Mouse (Mus musculus) MEL (cell line): ENCODE results near the gene Stk35. TPM values are rescaled to one million over a fixed set of nuclear protein-coding genes. Genes with fewer than 3 reads are reported as not detected.

Experiments
- DNase-seq: peaks from one replicate; pipeline ENCODE4 v3.0.0; 2011; ENCODE audit warnings: low read depth, low spot score
- H3K27ac ChIP-seq: 2 replicates; pipeline ENCODE4 v1.5.1; 2012; ENCODE audit warnings: low read depth, mild to moderate bottlenecking, control low read depth, low read length, moderate library complexity; ENCODE audit not compliant: control insufficient read depth
- H3K27me3 ChIP-seq, 2 experiments: fragments of 150-350 bp in 1 of 2; sonication (generic) in 1 of 2; 2 replicates each; pipeline ENCODE4 v1.6.1; 2012; ENCODE audit warnings: low read length in 2 of 2, mild to moderate bottlenecking in 2 of 2, improper control_type of control experiment in 1 of 2, moderate library complexity in 1 of 2; ENCODE audit not compliant: insufficient read depth in 2 of 2, control insufficient read depth in 1 of 2
- H3K36me3 ChIP-seq, 2 experiments: 2 replicates each; pipeline ENCODE4 v1.6.1; 2012 to 2014; ENCODE audit warnings: low read length in 2 of 2, improper control_type of control experiment in 1 of 2, inconsistent platforms in 1 of 2, mild to moderate bottlenecking in 1 of 2; ENCODE audit not compliant: insufficient read depth in 2 of 2, control insufficient read depth in 1 of 2
- H3K4me1 ChIP-seq, 2 experiments: fragments of 150-350 bp in 1 of 2; sonication (generic) in 1 of 2; 2 replicates each; pipeline ENCODE4 v1.6.1; 2012; ENCODE audit warnings: low read length in 2 of 2, improper control_type of control experiment in 1 of 2, mild to moderate bottlenecking in 1 of 2; ENCODE audit not compliant: insufficient read depth in 2 of 2, control insufficient read depth in 1 of 2
- H3K4me3 ChIP-seq, 2 experiments: fragments of 150-350 bp in 1 of 2; sonication (generic) in 1 of 2; 2 replicates each; pipeline ENCODE4 v1.5.1; 2012; ENCODE audit warnings: low read depth in 2 of 2, low read length in 2 of 2, mild to moderate bottlenecking in 2 of 2, moderate library complexity in 2 of 2, control low read depth in 1 of 2, improper control_type of control experiment in 1 of 2; ENCODE audit not compliant: control insufficient read depth in 1 of 2, insufficient read depth in 1 of 2
- H3K79me2 ChIP-seq: 2 replicates; pipeline ENCODE4 v1.6.1; 2012; ENCODE audit warnings: mild to moderate bottlenecking, low read length, moderate library complexity; ENCODE audit not compliant: control insufficient read depth, poor library complexity, insufficient read depth
- H3K9ac ChIP-seq: 2 replicates; pipeline ENCODE4 v1.6.1; 2012; ENCODE audit warnings: low read depth, mild to moderate bottlenecking, control low read depth, low read length, moderate library complexity; ENCODE audit not compliant: control insufficient read depth, poor library complexity, severe bottlenecking
- H3K9me3 ChIP-seq: fragments of 150-350 bp; sonication (generic); replicated peaks from 2 replicates; pipeline ENCODE4 v1.6.1; 2012; ENCODE audit warnings: mild to moderate bottlenecking, low read length, improper control_type of control experiment, moderate library complexity; ENCODE audit not compliant: insufficient read depth
- CHD1 ChIP-seq: IDR thresholded peaks from 2 replicates; pipeline ENCODE4 v1.6.1; 2012; ENCODE audit warnings: low read depth, mild to moderate bottlenecking, inconsistent platforms, low read length, improper control_type of control experiment
- CHD2 ChIP-seq: IDR thresholded peaks from 2 replicates; pipeline ENCODE4 v1.6.1; 2011; ENCODE audit warnings: low read length, improper control_type of control experiment
- E2F4 ChIP-seq: IDR thresholded peaks from 2 replicates; pipeline ENCODE4 v1.6.1; 2011; ENCODE audit warnings: low read depth, low read length, improper control_type of control experiment, borderline replicate concordance
- EP300 ChIP-seq, 2 experiments: IDR thresholded peaks; 2 replicates each; pipeline ENCODE4 v1.6.1; 2011; ENCODE audit warnings: improper control_type of control experiment in 2 of 2, low read length in 2 of 2, low read depth in 1 of 2, mild to moderate bottlenecking in 1 of 2
- GATA1 ChIP-seq: IDR thresholded peaks from 2 replicates; pipeline ENCODE4 v1.6.1; 2011; ENCODE audit warnings: low read depth, low read length, improper control_type of control experiment
- HCFC1 ChIP-seq: IDR thresholded peaks from 2 replicates; pipeline ENCODE4 v1.6.1; 2012; ENCODE audit warnings: low read depth, mild to moderate bottlenecking, inconsistent platforms, low read length, improper control_type of control experiment, moderate library complexity
- JUND ChIP-seq: IDR thresholded peaks from 2 replicates; pipeline ENCODE4 v1.6.1; 2011; ENCODE audit warnings: low read depth, mild to moderate bottlenecking, improper control_type of control experiment, low read length
- KAT2A ChIP-seq: conservative IDR thresholded peaks from 2 replicates; pipeline ENCODE4 v1.6.1; 2012; ENCODE audit warnings: low read depth, low read length, improper control_type of control experiment, inconsistent platforms
- MAZ ChIP-seq: IDR thresholded peaks from 2 replicates; pipeline ENCODE4 v1.6.1; 2012; ENCODE audit warnings: low read depth, mild to moderate bottlenecking, inconsistent platforms, low read length, improper control_type of control experiment
- MEF2A ChIP-seq: IDR thresholded peaks from 2 replicates; pipeline ENCODE4 v1.6.1; 2014; ENCODE audit warnings: low read depth, mild to moderate bottlenecking, inconsistent platforms, low read length, improper control_type of control experiment; ENCODE audit not compliant: poor library complexity, insufficient replicate concordance, severe bottlenecking; ENCODE audit errors: extremely low read depth
- MYB ChIP-seq: IDR thresholded peaks from 2 replicates; pipeline ENCODE4 v1.6.1; 2011; ENCODE audit warnings: mild to moderate bottlenecking, low read depth, low read length, improper control_type of control experiment
- NELFE ChIP-seq: IDR thresholded peaks from 2 replicates; pipeline ENCODE4 v1.6.1; 2011; ENCODE audit warnings: low read depth, low read length, improper control_type of control experiment
- NRF1 ChIP-seq: IDR thresholded peaks from 2 replicates; pipeline ENCODE4 v1.6.1; 2014; ENCODE audit warnings: low read depth, mild to moderate bottlenecking, inconsistent platforms, low read length, improper control_type of control experiment, moderate library complexity; ENCODE audit not compliant: poor library complexity, insufficient read depth, severe bottlenecking
- POLR2A ChIP-seq, 2 experiments: IDR thresholded peaks; 2 replicates each; pipeline ENCODE4 v1.6.1; 2011 to 2012; ENCODE audit warnings: low read length in 2 of 2, mild to moderate bottlenecking in 2 of 2, control low read depth in 1 of 2, improper control_type of control experiment in 1 of 2, low read depth in 1 of 2, moderate library complexity in 1 of 2; ENCODE audit not compliant: control insufficient read depth in 1 of 2, insufficient read depth in 1 of 2, poor library complexity in 1 of 2
- POLR2AphosphoS2 ChIP-seq: IDR thresholded peaks from 2 replicates; pipeline ENCODE4 v1.6.1; 2011; ENCODE audit warnings: low read length, improper control_type of control experiment
- RCOR1 ChIP-seq: IDR thresholded peaks from 2 replicates; pipeline ENCODE4 v1.6.1; 2012; ENCODE audit warnings: low read depth, mild to moderate bottlenecking, inconsistent platforms, low read length, improper control_type of control experiment
- TBP ChIP-seq: IDR thresholded peaks from 2 replicates; pipeline ENCODE4 v1.8.0; 2011; ENCODE audit warnings: low read depth, low read length, improper control_type of control experiment
- USF2 ChIP-seq, 2 experiments: IDR thresholded peaks; 2 replicates each; pipeline ENCODE4 v1.6.1; 2011 to 2012; ENCODE audit warnings: improper control_type of control experiment in 2 of 2, low read length in 2 of 2, borderline replicate concordance in 1 of 2, inconsistent platforms in 1 of 2, low read depth in 1 of 2, mild to moderate bottlenecking in 1 of 2; ENCODE audit not compliant: insufficient read depth in 1 of 2
- ZC3H11A ChIP-seq: IDR thresholded peaks from 2 replicates; pipeline ENCODE4 v1.6.1; 2012; ENCODE audit warnings: low read depth, mild to moderate bottlenecking, inconsistent platforms, low read length, improper control_type of control experiment
- ZMIZ1 ChIP-seq: IDR thresholded peaks from 2 replicates; pipeline ENCODE4 v1.6.1; 2012; ENCODE audit warnings: low read depth, mild to moderate bottlenecking, inconsistent platforms, low read length, improper control_type of control experiment, moderate library complexity
- ZNF384 ChIP-seq: IDR thresholded peaks from 2 replicates; pipeline ENCODE4 v1.6.1; 2012; ENCODE audit warnings: low read depth, mild to moderate bottlenecking, inconsistent platforms, low read length, improper control_type of control experiment
- polyA plus RNA-seq, 2 experiments: library from polyadenylated mRNA; stranded (reverse) in 1 of 2; unstranded in 1 of 2; fragments of >175 nt in 1 of 2; fragments of >200 nt in 1 of 2; gene quantifications; 2 replicates each; pipeline versions ENCODE4 v1.2.1 to v1.2.4; 2012; ENCODE audit warnings: low replicate concordance in 2 of 2, low read depth in 1 of 2; ENCODE audit not compliant: insufficient read length in 2 of 2, insufficient read depth in 1 of 2, missing spikeins in 1 of 2
- total RNA-seq: library from RNA; depleted of rRNA; stranded (reverse); fragments of 300-350 nt; gene quantifications from 2 replicates; pipeline ENCODE4 v1.2.3, GENCODE M21; 2012

Stk35 gene
- total and polyA plus RNA-seq, 3 experiments = 7.6 to 28.6 (median 26.6) TPM

- TF ChIP-seq ZC3H11A (no peak), ZMIZ1 (no peak), POLR2A (IDR thresholded peaks at IDR 0.05; ENCODE audit: control insufficient read depth in 1 of 2, insufficient read depth in 1 of 2, low read depth in 1 of 2, low read length in 2 of 2, poor library complexity in 1 of 2) (no peak)
- TF ChIP-seq, all 39 proteins: peak for 0
- no peak for DNase-seq
- no peak overlapping the region for H3K9ac ChIP-seq
- H3K27me3 ChIP-seq = no peaks in the 10 kb centered on the region
- H3K36me3 ChIP-seq = no peaks in the 10 kb centered on the region
- H3K9me3 ChIP-seq = no peaks in the 10 kb centered on the region
- no peaks in the 10 kb centered on the region for H3K79me2 ChIP-seq
- H3K4me3 ChIP-seq = no peak overlapping the region
- H3K4me1 ChIP-seq = no peaks in the 10 kb centered on the region
- H3K27ac ChIP-seq = no peak overlapping the region
Observed at GRCm38 (mm10) chr2:129832993-129833392, 32.7 kb downstream of the Stk35 start.

GRCm38 (mm10) chr2:129834221-129834620 lies 33.9 kb downstream of the Stk35 start:
- no peak for DNase-seq
- no peak for TF ChIP-seq ZNF384
- no peak for TF ChIP-seq ZC3H11A

GRCm38 (mm10) chr2:129834881-129835280 lies 34.6 kb downstream of the Stk35 start:
- no peak for DNase-seq
- Histone ChIP-seq H3K27me3 (no peaks in the 10 kb centered on the region), H3K4me1 (no peaks in the 10 kb centered on the region), H3K9ac (no peak overlapping the region), H3K36me3 (no peaks in the 10 kb centered on the region), H3K4me3 (no peak overlapping the region), H3K9me3 (no peaks in the 10 kb centered on the region), H3K79me2 (no peaks in the 10 kb centered on the region), H3K27ac (no peak overlapping the region)
- TF ChIP-seq E2F4 (no peak), HCFC1 (no peak), NELFE (no peak), MYB (no peak), POLR2AphosphoS2 (no peak), NRF1 (no peak), ZMIZ1 (no peak), CHD2 (no peak), KAT2A (no peak), GATA1 (no peak), TBP (no peak), USF2 (IDR thresholded peaks at IDR 0.05; ENCODE audit: borderline replicate concordance in 1 of 2, insufficient read depth in 1 of 2, low read depth in 1 of 2, low read length in 2 of 2) (no peak), RCOR1 (no peak), MEF2A (no peak), EP300 (IDR thresholded peaks at IDR 0.05; ENCODE audit: low read depth in 1 of 2, low read length in 2 of 2) (no peak), JUND (no peak), MAZ (no peak), CHD1 (no peak)

More at GRCm38 (mm10) chr2:129834221-129834620, 33.9 kb downstream of the Stk35 start:
- no peaks in the 10 kb centered on the region for H3K9me3 ChIP-seq
- no peak overlapping the region for H3K4me3 ChIP-seq
- no peak overlapping the region for H3K9ac ChIP-seq
- H3K27me3 ChIP-seq = no peaks in the 10 kb centered on the region
- no peaks in the 10 kb centered on the region for H3K36me3 ChIP-seq
- no peaks in the 10 kb centered on the region for H3K4me1 ChIP-seq
- no peak overlapping the region for H3K27ac ChIP-seq
- H3K79me2 ChIP-seq = no peaks in the 10 kb centered on the region
